Mouse (Mus musculus) hindbrain, embryonic 11.5 days (tissue): ENCODE data around the gene Memo1. TPM values are rescaled to one million over a fixed set of nuclear protein-coding genes. Genes with fewer than 3 reads are reported as not detected.

Experiments
- polyA plus RNA-seq: library from polyadenylated mRNA; unstranded; fragments of >200 nt; fragmentation: Nextera tagmentation; extraction: Ambion mirVana; gene quantifications from 2 replicates; pipeline ENCODE4 v1.2.1, GENCODE M21; 2014

The Memo1 gene
- polyA plus RNA-seq, 1 experiment from 2014 or later: 86.9 TPM

Other genes starting within 250 kb of the Memo1 start
- gene Srd5a2, start 247.6 kb downstream of the Memo1 start, polyA plus RNA-seq: not detected in 2 replicates
- gene Dpy30, start 28.4 kb upstream of the Memo1 start, polyA plus RNA-seq: 243 and 251 TPM in 2 replicates
- 44.5 and 49.4 TPM in 2 replicates for gene Spast, start 43.5 kb upstream of the Memo1 start, polyA plus RNA-seq
- gene Slc30a6, start 100.1 kb upstream of the Memo1 start, polyA plus RNA-seq: 29.8 and 30.0 TPM in 2 replicates
- 0.22 and 0.32 TPM in 2 replicates for gene Nlrc4, start 163.6 kb upstream of the Memo1 start, polyA plus RNA-seq
- gene Yipf4, start 194.0 kb upstream of the Memo1 start, polyA plus RNA-seq: 56.4 and 59.5 TPM in 2 replicates
- gene Birc6, start 232.8 kb upstream of the Memo1 start, polyA plus RNA-seq: 79.3 and 119 TPM in 2 replicates